Mouse (Mus musculus): ENCODE results near the gene 4930470P17Rik.

4930470P17Rik gene

GRCm38 (mm10) chr2:170579551-170579950 is 22.3 kb downstream of the 4930470P17Rik start:
- DNase-seq (ENCODE audit: low spot score in 2 of 2), result no peak

GRCm38 (mm10) chr2:170578588-170578987 is 23.2 kb downstream of the 4930470P17Rik start:
- no peak for DNase-seq (ENCODE audit: low spot score in 2 of 2)

GRCm38 (mm10) chr2:170577502-170577901 is 24.3 kb downstream of the 4930470P17Rik start:
- no peak for DNase-seq (ENCODE audit: low spot score in 2 of 2)

GRCm38 (mm10) chr2:170576077-170576476 is 25.7 kb downstream of the 4930470P17Rik start:
- no peak for DNase-seq (ENCODE audit: low spot score in 2 of 2)

DNA sequence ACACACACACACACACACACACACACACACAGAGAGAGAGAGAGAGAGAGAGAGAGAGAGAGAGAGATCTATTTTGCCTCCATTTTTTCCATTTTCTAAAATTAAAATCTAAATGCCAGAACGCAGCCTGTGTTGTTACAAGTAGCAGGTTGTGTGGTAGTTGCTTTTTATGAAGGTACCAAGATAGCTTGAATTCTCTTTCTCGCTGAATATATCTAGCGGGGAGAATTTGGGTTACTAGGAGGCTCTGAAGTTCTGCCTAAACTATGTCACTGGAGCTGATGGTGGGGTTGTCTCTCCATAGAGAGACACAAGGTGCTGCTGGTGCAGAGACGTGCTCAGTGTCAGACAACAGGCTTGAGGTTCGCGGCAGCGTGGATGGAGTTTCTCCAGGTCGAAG is 36.8 kb downstream of the 4930470P17Rik start:
- no peak for DNase-seq (ENCODE audit: low spot score in 2 of 2)

DNA sequence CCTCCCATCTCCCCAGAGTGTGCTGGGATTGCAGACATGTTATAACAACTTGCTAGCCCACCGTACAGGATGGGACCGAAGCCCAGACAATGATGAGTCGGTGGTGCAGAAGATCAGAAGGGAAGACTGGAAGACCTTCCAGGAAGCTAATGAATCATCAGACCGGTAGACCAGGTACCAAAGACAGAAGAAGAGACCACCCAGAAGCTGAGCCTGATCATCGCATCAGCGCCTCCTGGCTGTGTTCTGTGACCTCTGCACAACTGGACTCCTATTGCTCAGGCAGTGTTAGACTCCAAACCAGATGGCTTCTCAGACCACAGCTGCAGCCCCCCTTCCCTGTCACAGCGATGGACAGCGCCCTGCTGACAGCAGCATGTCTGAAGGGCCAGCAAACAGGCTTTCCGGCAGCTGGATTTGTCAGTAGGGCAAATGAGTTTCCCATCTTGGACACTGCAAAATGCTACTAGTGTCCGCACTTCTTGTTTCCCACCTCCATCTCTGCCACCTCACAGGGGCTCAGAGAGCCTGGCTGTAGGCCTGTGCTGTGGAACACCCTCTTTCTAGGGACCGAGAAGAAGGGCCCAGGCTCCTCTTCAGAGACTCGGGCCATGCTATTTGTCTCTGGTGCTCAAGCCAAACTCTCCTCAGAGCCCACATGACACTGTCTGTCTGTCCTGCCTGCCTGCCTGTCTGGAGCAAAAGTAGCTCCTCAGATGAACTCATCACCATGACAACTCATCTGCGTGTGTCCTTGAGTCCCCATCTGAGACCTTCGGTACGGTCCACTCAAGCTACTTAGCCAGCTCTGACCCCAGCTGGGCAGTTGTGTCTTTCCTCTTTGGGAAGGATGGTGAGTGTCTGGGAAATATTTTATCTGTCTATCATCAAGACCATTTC is 37.6 kb downstream of the 4930470P17Rik start:
- no peak for DNase-seq (ENCODE audit: low spot score in 2 of 2)

DNA sequence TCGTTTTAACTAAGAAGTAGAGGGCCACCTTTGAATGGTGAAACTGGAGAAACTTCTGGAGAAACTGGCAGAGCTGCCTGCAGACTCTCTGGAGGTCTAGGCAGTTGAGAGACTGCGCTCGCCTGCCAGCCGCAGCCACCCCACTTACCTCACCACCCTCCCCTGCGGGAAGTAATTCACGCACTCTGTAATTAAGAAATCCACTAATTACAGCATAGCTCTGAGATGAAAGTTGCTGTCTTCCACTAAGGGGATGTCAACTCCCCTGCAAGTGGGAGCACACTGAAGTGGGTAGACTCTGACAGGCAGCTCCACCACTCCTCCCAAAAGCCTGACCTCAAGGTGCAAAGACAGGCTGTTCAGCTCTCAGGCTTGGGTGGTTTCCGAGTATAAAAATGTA is 49.7 kb downstream of the 4930470P17Rik start:
- no peak for DNase-seq (ENCODE audit: low spot score in 2 of 2)

GRCm38 (mm10) chr2:170550240-170550639 is 51.6 kb downstream of the 4930470P17Rik start:
- peak in 1 of 2 experiments; percentile 52 for DNase-seq (ENCODE audit: low spot score in 2 of 2)

DNA sequence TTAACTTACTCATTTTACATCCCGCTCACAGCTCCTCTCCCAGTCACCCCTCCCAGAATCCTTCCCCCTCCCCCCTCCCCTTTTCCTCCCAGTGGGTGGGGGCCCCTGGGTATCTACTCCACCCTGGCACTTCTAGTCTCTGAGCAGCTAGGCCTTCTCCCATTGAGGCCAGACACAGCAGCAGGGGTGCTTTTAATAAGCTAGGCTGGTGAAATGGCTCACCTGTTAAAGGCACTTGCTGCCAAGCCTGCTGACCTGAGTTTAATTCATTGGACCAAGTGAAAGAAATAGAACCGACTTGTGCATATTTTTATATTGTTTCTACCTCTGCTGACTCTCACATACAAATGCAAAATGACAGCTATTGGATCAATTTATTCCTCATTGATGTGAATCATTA is 52.7 kb downstream of the 4930470P17Rik start:
- no peak for DNase-seq (ENCODE audit: low spot score in 2 of 2)

- no peak for DNase-seq (ENCODE audit: low spot score in 2 of 2)
Observed at GRCm38 (mm10) chr2:170548046-170548445, 53.8 kb downstream of the 4930470P17Rik start.

- DNase-seq (ENCODE audit: low spot score in 2 of 2), result peak in 1 of 2 experiments; percentile 48
Observed at GRCm38 (mm10) chr2:170547526-170547925, 54.3 kb downstream of the 4930470P17Rik start.

- no peak for DNase-seq (ENCODE audit: low spot score in 2 of 2)
Observed at GRCm38 (mm10) chr2:170545745-170546144, 56.1 kb downstream of the 4930470P17Rik start.

DNA sequence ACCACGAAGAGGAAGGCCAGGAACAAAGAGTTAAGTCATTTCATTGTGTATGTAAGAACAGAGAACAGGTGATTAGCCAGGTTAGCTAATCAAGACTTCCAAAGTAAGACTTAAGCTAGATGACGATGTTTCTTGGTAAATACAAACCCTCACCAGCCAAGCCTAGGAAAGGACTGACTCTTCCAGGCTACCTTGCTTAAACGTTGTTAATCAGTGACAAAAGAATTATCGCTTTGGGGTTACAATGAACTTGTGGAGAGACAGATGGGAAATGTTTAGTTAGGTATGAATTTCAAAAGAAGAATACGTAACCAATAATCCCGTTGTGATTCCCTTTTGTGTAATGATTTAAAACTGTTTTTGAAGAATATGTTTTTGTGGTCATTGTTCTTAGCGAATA is 56.9 kb downstream of the 4930470P17Rik start:
- no peak for DNase-seq (ENCODE audit: low spot score in 2 of 2)

DNA sequence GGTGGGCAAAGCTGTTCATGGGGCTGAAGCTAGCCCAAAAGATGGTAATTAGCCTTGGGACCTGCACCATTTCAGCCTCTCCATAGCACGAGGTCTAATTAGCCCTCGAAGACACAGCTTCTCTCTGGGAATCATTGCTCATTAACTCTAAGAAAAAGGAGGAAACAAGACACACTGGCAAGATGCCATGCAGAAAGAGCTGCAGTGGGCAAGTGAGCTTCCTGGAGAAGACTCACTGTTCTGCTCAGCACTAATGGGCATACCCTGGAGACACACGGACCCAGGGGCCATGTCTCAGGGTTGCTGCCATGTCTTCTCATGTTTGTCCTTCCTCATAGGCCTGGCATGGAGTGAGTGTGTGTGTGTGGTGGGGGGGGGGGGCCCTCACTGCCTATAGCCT is 57.7 kb downstream of the 4930470P17Rik start:
- DNase-seq (ENCODE audit: low spot score in 2 of 2), result no peak

- DNase-seq (ENCODE audit: low spot score in 2 of 2), result no peak
Observed at GRCm38 (mm10) chr2:170543625-170544024, 58.2 kb downstream of the 4930470P17Rik start.

DNA sequence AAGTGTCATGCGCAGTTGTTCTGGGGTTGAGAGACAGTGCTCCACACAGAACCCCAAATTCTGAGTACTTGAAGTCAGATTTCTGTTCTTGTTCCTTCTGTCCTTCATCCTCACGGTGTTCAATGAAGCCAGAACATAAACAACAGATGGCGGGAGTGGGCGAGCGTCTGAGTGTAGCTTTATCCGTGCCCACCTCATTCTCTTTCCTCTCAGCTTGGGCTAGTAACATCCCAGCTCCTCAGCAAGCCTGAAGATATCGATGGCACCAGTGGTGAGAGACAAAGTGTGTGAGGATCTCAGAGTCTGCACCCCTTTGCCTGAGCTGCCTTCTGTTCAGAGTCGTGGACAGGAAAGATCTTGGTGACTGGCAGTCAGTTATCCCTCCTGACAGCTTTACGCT is 62.6 kb downstream of the 4930470P17Rik start:
- no peak for DNase-seq (ENCODE audit: low spot score in 2 of 2)

DNA sequence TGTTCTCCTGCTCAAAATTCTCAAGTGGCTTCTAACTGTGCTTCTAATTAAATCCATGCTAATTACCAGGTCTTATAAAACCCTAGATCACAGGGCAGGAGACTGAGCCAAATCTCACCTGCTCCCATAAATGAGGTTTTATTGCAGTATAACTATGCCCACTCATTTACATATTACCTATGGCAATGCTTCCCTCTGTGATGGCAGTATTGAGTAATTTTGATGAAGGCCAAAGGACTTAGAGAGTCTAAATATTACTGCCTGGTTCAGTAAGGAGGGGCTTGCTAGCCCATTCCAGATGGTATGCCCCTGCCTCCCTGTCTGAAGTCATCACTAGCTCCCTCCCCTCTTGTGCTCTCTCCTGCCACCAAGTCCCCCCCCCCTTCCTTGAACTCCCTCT is 66.0 kb downstream of the 4930470P17Rik start:
- DNase-seq (ENCODE audit: low spot score in 2 of 2), result no peak

- DNase-seq (ENCODE audit: low spot score in 2 of 2), result no peak
Observed at GRCm38 (mm10) chr2:170534803-170535174, 67.0 kb downstream of the 4930470P17Rik start.

DNA sequence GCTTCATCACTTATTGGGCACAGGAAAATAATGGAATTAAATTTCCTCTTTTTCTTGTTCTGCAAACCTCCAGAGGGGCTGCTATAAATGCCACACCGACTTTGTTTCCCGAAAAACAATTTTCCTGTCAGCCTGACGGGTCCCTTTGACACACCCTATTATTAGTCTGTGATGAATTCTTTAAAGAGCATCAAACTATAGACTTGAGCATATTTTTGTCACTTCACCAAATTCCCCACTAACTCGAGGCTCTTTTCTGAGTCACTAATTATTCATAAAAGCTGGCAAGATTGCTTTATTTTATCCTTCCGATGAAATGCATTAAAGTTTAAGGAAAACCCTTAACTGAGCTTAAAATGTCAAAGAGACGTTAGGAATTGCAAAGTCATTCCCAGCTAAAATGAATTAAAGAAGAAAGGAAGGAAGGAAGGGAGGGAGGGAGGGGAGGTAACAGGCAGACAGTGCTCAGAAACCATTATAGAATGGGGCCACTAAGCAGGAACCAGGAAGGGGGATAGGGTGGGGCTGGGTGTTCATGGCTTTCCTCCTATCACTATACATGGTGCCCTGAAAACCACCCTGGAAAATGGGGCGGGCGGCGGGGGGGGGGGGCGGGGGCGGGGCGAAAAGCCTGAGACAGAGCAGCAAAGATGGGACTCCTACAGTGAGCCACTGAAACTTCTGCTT is 67.6 kb downstream of the 4930470P17Rik start:
- no peak for DNase-seq (ENCODE audit: low spot score in 2 of 2)

GRCm38 (mm10) chr2:170530256-170530655 is 71.6 kb downstream of the 4930470P17Rik start:
- DNase-seq (ENCODE audit: low spot score in 2 of 2), result no peak

DNA sequence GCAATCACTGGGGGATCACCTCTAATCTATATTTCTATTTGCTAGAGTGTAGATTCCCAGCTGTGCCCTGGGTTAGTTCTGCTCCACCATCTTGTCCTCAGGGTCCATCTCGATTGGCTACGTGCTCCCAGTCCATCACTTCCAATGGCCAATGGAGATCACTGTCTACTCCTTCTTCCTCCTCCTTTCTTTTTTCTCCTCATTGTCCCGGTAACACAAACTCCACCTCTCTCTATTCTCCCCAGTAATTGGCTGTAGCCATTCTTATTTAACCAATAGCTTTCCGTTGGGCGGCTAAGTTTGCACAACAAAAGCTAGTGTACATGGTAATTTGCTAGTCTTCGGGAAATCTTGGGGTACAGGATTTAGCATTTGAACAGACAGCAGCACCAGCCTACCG is 72.1 kb downstream of the 4930470P17Rik start:
- DNase-seq (ENCODE audit: low spot score in 2 of 2), result no peak

All from urinary bladder, postnatal 4 days (tissue).